Mouse (Mus musculus) embryonic facial prominence, embryonic 15.5 days (tissue): Measurements from ENCODE around the gene P2ry10. TPM values are rescaled to one million over a fixed set of nuclear protein-coding genes. Genes with fewer than 3 reads are reported as not detected.

Experiments
- ATAC-seq: fragments of 200-750 bp; cut with Nextera tagmentation; 2 replicates; pipeline ENCODE4 v1.8.0; 2017; ENCODE audit warnings: low read depth, moderate TSS enrichment; ENCODE audit not compliant: insufficient number of reproducible peaks, low FRiP score, low TSS enrichment
- H3K27ac ChIP-seq: fragments of 300-500 bp; sonication (generic); replicated peaks from 2 replicates; pipeline ENCODE4 v1.5.1; 2015; ENCODE audit warnings: mild to moderate bottlenecking, inconsistent platforms
- H3K27me3 ChIP-seq: fragments of 300-500 bp; sonication (generic); 2 replicates; pipeline ENCODE4 v1.6.1; 2015; ENCODE audit warnings: inconsistent platforms
- H3K36me3 ChIP-seq: fragments of 300-500 bp; sonication (generic); 2 replicates; pipeline ENCODE4 v1.6.1; 2015; ENCODE audit warnings: mild to moderate bottlenecking, inconsistent platforms
- H3K4me1 ChIP-seq: fragments of 300-500 bp; sonication (generic); 2 replicates; pipeline ENCODE4 v1.6.1; 2015; ENCODE audit warnings: inconsistent platforms
- H3K4me2 ChIP-seq: fragments of 300-500 bp; sonication (generic); replicated peaks from 2 replicates; pipeline ENCODE4 v1.6.1; 2015; ENCODE audit warnings: mild to moderate bottlenecking, inconsistent platforms
- H3K4me3 ChIP-seq: fragments of 300-500 bp; sonication (generic); replicated peaks from 2 replicates; pipeline ENCODE4 v1.5.1; 2015; ENCODE audit warnings: mild to moderate bottlenecking, inconsistent platforms
- H3K9ac ChIP-seq: fragments of 300-500 bp; sonication (generic); 2 replicates; pipeline ENCODE4 v1.6.1; 2015; ENCODE audit warnings: inconsistent platforms
- H3K9me3 ChIP-seq: fragments of 300-500 bp; sonication (generic); replicated peaks from 2 replicates; pipeline ENCODE4 v1.6.1; 2016; ENCODE audit warnings: inconsistent platforms
- WGBS: fragments of 180-500 bp; shearing (Covaris S2); methylation state at CpG from one replicate; pipeline ENCODE4 v1.1.7; 2015; 5-methylcytosine and 5-hydroxymethylcytosine counted together
- polyA plus RNA-seq: library from polyadenylated mRNA; unstranded; fragments of >200 nt; fragmentation: Nextera tagmentation; extraction: Ambion mirVana; gene quantifications from 2 replicates; pipeline ENCODE4 v1.2.1, GENCODE M21; 2015

P2ry10 gene
- polyA plus RNA-seq, 1 experiment from 2014 or later, result 0.21 TPM

DNA sequence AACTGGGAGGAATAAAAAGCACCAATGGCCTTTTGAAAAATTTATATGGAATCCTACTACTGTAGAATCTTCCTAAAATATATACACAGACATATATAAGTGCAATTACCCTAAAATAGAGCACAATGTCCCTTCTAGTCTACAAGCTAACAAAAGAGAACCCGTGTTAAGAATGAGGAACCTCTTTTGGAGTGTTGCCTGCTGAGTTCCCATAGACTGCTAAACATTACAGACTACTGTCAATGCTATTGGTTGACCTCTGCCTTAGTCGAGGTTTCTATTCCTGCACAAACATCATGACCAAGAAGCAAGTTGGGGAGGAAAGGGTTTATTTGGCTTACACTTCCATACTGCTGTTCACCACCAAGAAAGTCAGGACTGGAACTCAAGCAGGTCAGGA, 55.6 kb downstream of the P2ry10 start:
- no peak overlapping the region for H3K27ac ChIP-seq
- H3K36me3 ChIP-seq, result no peaks in the 10 kb centered on the region
- no peaks in the 10 kb centered on the region for H3K9me3 ChIP-seq
- H3K27me3 ChIP-seq, result no peaks in the 10 kb centered on the region
- no peak for ATAC-seq
- H3K4me3 ChIP-seq, result no peak overlapping the region
- WGBS, result 67% methylated on average over 2 of the region's 2 CpGs
- H3K4me2 ChIP-seq, result no peak overlapping the region
- H3K4me1 ChIP-seq, result no peaks in the 10 kb centered on the region
- H3K9ac ChIP-seq, result no peak overlapping the region

DNA sequence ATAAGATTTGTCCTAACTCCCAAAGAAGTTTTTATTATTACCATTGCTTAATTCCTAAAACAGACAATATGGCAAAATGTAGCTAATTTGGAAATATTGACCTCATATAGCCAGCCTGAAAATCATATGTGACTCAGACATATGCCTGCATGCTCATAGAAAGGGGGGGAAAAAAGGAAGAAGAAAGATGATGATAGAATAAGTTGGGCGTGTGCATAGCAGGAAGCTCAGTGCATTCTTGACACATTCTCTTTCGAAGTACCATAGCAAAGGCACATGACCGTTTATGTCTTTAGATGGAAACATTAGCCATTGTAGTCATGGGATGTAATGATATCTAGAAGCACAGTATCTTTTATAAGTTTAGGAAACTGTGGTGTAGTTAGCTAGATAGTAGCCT, 60.4 kb downstream of the P2ry10 start, which contains the start of gene P2ry10b:
Gene P2ry10b (plus strand): TSS at position 247 of the 400 bp plus-strand sequence.
- H3K27ac ChIP-seq, result peak within 1 kb of the TSS; percentile 66
- ATAC-seq, result no peak
- H3K4me2 ChIP-seq, result no peak within 1 kb of the TSS
- 83% methylated on average over 3 of the region's 3 CpGs for WGBS
- H3K9me3 ChIP-seq, result no peaks in the 10 kb centered on the region
- no peaks in the 10 kb centered on the region for H3K4me1 ChIP-seq
- H3K4me3 ChIP-seq, result no peak within 1 kb of the TSS
- H3K27me3 ChIP-seq, result no peaks in the 10 kb centered on the region
- no peaks in the 10 kb centered on the region for H3K36me3 ChIP-seq
- H3K9ac ChIP-seq, result no peak within 1 kb of the TSS

DNA sequence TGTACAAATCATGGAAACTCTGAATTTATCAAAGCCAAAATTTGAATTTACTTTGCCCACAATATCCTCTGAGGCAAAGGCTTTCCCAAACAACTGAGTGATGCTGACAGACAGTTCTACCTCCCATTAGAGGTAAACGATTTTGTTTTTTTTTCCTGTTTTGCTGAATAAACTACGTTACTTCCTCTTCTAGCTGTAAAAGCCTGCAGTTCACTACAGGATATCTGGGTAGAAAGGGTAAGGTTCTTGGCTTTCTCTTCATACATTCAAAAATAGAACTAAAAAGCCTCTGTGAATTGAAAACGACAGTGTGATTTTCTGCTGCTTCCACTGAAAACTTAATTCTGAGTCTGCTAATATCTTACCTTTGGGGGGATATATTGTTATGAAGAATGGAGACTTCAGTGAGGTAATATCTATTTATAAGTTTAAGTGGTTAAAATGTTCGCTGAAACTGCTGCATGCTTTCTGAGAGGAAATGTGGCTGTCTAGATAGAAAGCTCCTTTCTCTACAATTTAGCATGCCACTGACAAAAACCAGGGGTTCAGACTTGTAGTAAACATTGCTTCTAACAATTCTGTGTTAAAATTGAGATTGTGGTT, 61.2 kb downstream of the P2ry10 start:
- no peaks in the 10 kb centered on the region for H3K9me3 ChIP-seq
- no peaks in the 10 kb centered on the region for H3K27me3 ChIP-seq
- no peak overlapping the region for H3K4me2 ChIP-seq
- H3K36me3 ChIP-seq, result no peaks in the 10 kb centered on the region
- 42% methylated on average over 4 of the region's 4 CpGs for WGBS
- peak overlapping the region; percentile 66 for H3K27ac ChIP-seq
- no peaks in the 10 kb centered on the region for H3K4me1 ChIP-seq
- no peak for ATAC-seq
- no peak overlapping the region for H3K4me3 ChIP-seq
- no peak overlapping the region for H3K9ac ChIP-seq

- no peak overlapping the region for H3K9ac ChIP-seq
- no peaks in the 10 kb centered on the region for H3K36me3 ChIP-seq
- ATAC-seq, result no peak
- no peaks in the 10 kb centered on the region for H3K9me3 ChIP-seq
- H3K27me3 ChIP-seq, result no peaks in the 10 kb centered on the region
- peak overlapping the region; percentile 66 for H3K27ac ChIP-seq
- WGBS, result 26% methylated on average over 5 of the region's 5 CpGs
- H3K4me1 ChIP-seq, result no peaks in the 10 kb centered on the region
- H3K4me2 ChIP-seq, result no peak overlapping the region
- no peak overlapping the region for H3K4me3 ChIP-seq
Measured at GRCm38 (mm10) chrX:107150027-107150426, 61.7 kb downstream of the P2ry10 start.

GRCm38 (mm10) chrX:107150752-107151515, 62.6 kb downstream of the P2ry10 start:
- H3K27ac ChIP-seq, result peak overlapping the region; percentile 82
- peak; percentile 87 for ATAC-seq
- peak overlapping the region; percentile 21; the same call in 1 of the 2 replicates for H3K4me2 ChIP-seq

More at GRCm38 (mm10) chrX:107150752-107151515, 62.6 kb downstream of the P2ry10 start:
- Histone ChIP-seq H3K9ac (no peak overlapping the region), H3K27me3 (no peaks in the 10 kb centered on the region), H3K4me1 (no peaks in the 10 kb centered on the region), H3K4me3 (0 out of 2 replicates have a peak overlapping the region, but pooled peaks have one; percentile 6), H3K9me3 (no peaks in the 10 kb centered on the region), H3K36me3 (no peaks in the 10 kb centered on the region)
- WGBS, result 39% methylated on average over 4 of the region's 4 CpGs

Other genes starting within 250 kb of the P2ry10 start
- gene Rtl3, start 247.8 kb upstream of the P2ry10 start, polyA plus RNA-seq, result 68.5 and 73.5 TPM in 2 replicates
- 28.0 and 29.9 TPM in 2 replicates for gene Lpar4, start 167.9 kb upstream of the P2ry10 start, polyA plus RNA-seq
- 4.4 and 5.7 TPM in 2 replicates for gene P2ry10b, start 60.4 kb downstream of the P2ry10 start, polyA plus RNA-seq
- gene Gpr174, start 167.4 kb downstream of the P2ry10 start, polyA plus RNA-seq, result 0.17 and 0.49 TPM in 2 replicates